Mouse (Mus musculus): Measurements from ENCODE around the gene Dnase1l3. TPM values are rescaled to one million over a fixed set of nuclear protein-coding genes. Genes with fewer than 3 reads are reported as not detected.
A peak's percentile ranks its signal among the peaks of the same experiment; 100 is the strongest.

Gene Dnase1l3
- total RNA-seq, 1 experiment from 2014 or later: 1.3 TPM

GRCm38 (mm10) chr14:7991108-7991776 is 3.1 kb downstream of the Dnase1l3 start:
- ATAC-seq (ENCODE audit: extremely low read depth, insufficient number of reproducible peaks, low FRiP score, poor library complexity, severe bottlenecking): no peak

GRCm38 (mm10) chr14:7989961-7990360 is 4.4 kb downstream of the Dnase1l3 start:
- no peak for ATAC-seq (ENCODE audit: extremely low read depth, insufficient number of reproducible peaks, low FRiP score, poor library complexity, severe bottlenecking)

GRCm38 (mm10) chr14:7989371-7989770 is 5.0 kb downstream of the Dnase1l3 start:
- ATAC-seq (ENCODE audit: extremely low read depth, insufficient number of reproducible peaks, low FRiP score, poor library complexity, severe bottlenecking): no peak

GRCm38 (mm10) chr14:7986913-7987312 is 7.5 kb downstream of the Dnase1l3 start:
- ATAC-seq (ENCODE audit: extremely low read depth, insufficient number of reproducible peaks, low FRiP score, poor library complexity, severe bottlenecking): peak; percentile 28; the same call in 1 of the 2 replicates

GRCm38 (mm10) chr14:7981226-7981625 is 13.1 kb downstream of the Dnase1l3 start:
- ATAC-seq (ENCODE audit: extremely low read depth, insufficient number of reproducible peaks, low FRiP score, poor library complexity, severe bottlenecking): no peak

GRCm38 (mm10) chr14:7978183-7978582 is 16.2 kb downstream of the Dnase1l3 start:
- no peak for ATAC-seq (ENCODE audit: extremely low read depth, insufficient number of reproducible peaks, low FRiP score, poor library complexity, severe bottlenecking)

- no peak for ATAC-seq (ENCODE audit: extremely low read depth, insufficient number of reproducible peaks, low FRiP score, poor library complexity, severe bottlenecking)
These were observed 16.9 kb downstream of the Dnase1l3 start for GRCm38 (mm10) chr14:7977471-7977870.

- ATAC-seq (ENCODE audit: extremely low read depth, insufficient number of reproducible peaks, low FRiP score, poor library complexity, severe bottlenecking): no peak
These were observed 19.2 kb downstream of the Dnase1l3 start for GRCm38 (mm10) chr14:7975177-7975576.

- ATAC-seq (ENCODE audit: extremely low read depth, insufficient number of reproducible peaks, low FRiP score, poor library complexity, severe bottlenecking): no peak
These were observed 19.7 kb downstream of the Dnase1l3 start for GRCm38 (mm10) chr14:7974643-7975042.

GRCm38 (mm10) chr14:7971889-7972493 is 22.4 kb downstream of the Dnase1l3 start:
- ATAC-seq (ENCODE audit: extremely low read depth, insufficient number of reproducible peaks, low FRiP score, poor library complexity, severe bottlenecking): no peak

GRCm38 (mm10) chr14:7964219-7964889 is 30.0 kb downstream of the Dnase1l3 start:
- ATAC-seq (ENCODE audit: extremely low read depth, insufficient number of reproducible peaks, low FRiP score, poor library complexity, severe bottlenecking): peak; percentile 57; the same call in 1 of the 2 replicates

- no peak for ATAC-seq (ENCODE audit: extremely low read depth, insufficient number of reproducible peaks, low FRiP score, poor library complexity, severe bottlenecking)
These were observed 31.2 kb downstream of the Dnase1l3 start for GRCm38 (mm10) chr14:7963160-7963559.

GRCm38 (mm10) chr14:7962626-7963025 is 31.7 kb downstream of the Dnase1l3 start:
- no peak for ATAC-seq (ENCODE audit: extremely low read depth, insufficient number of reproducible peaks, low FRiP score, poor library complexity, severe bottlenecking)

- no peak for ATAC-seq (ENCODE audit: extremely low read depth, insufficient number of reproducible peaks, low FRiP score, poor library complexity, severe bottlenecking)
These were observed 32.7 kb downstream of the Dnase1l3 start for GRCm38 (mm10) chr14:7961714-7962113.

- no peak for ATAC-seq (ENCODE audit: extremely low read depth, insufficient number of reproducible peaks, low FRiP score, poor library complexity, severe bottlenecking)
These were observed 33.8 kb downstream of the Dnase1l3 start for GRCm38 (mm10) chr14:7960616-7961015.

- ATAC-seq (ENCODE audit: extremely low read depth, insufficient number of reproducible peaks, low FRiP score, poor library complexity, severe bottlenecking): no peak
These were observed 37.3 kb downstream of the Dnase1l3 start, which contains the start of gene Gm45521 for GRCm38 (mm10) chr14:7957049-7957448. Gm45521 (plus strand) TSS chr14:7957288.

- ATAC-seq (ENCODE audit: extremely low read depth, insufficient number of reproducible peaks, low FRiP score, poor library complexity, severe bottlenecking): no peak
These were observed 37.9 kb downstream of the Dnase1l3 start for GRCm38 (mm10) chr14:7956427-7956826.

GRCm38 (mm10) chr14:7954071-7954471 is 40.3 kb downstream of the Dnase1l3 start:
- ATAC-seq (ENCODE audit: extremely low read depth, insufficient number of reproducible peaks, low FRiP score, poor library complexity, severe bottlenecking): no peak

- no peak for ATAC-seq (ENCODE audit: extremely low read depth, insufficient number of reproducible peaks, low FRiP score, poor library complexity, severe bottlenecking)
These were observed 41.6 kb downstream of the Dnase1l3 start for GRCm38 (mm10) chr14:7952610-7953254.

GRCm38 (mm10) chr14:7951234-7951633 is 43.1 kb downstream of the Dnase1l3 start:
- ATAC-seq (ENCODE audit: extremely low read depth, insufficient number of reproducible peaks, low FRiP score, poor library complexity, severe bottlenecking): no peak

Data from neutrophil, adult 5-6 weeks (primary cell).